Mouse (Mus musculus) liver, embryonic 15.5 days (tissue): ENCODE measurements around the gene Helz2. TPM values are rescaled to one million over a fixed set of nuclear protein-coding genes. Genes with fewer than 3 reads are reported as not detected.
"Not testable (repeated sequence)": the region's sequence is repeated elsewhere in the genome, so short reads cannot be mapped to it uniquely, and the experiment has no call there.

Experiments
- ATAC-seq: fragments of 200-750 bp; cut with Nextera tagmentation; 2 replicates; pipeline ENCODE4 v1.8.0; 2017; ENCODE audit warnings: moderate number of reproducible peaks, mild to moderate bottlenecking, moderate library complexity; ENCODE audit not compliant: insufficient read depth
- H3K27ac ChIP-seq: fragments of 300-500 bp; sonication (generic); replicated peaks from 2 replicates; pipeline ENCODE4 v1.5.1; 2015; ENCODE audit warnings: mild to moderate bottlenecking, inconsistent platforms
- H3K27me3 ChIP-seq: fragments of 300-500 bp; sonication (generic); 2 replicates; pipeline ENCODE4 v1.6.1; 2015; ENCODE audit warnings: mild to moderate bottlenecking, inconsistent platforms
- H3K36me3 ChIP-seq: fragments of 300-500 bp; sonication (generic); replicated peaks from 2 replicates; pipeline ENCODE4 v1.6.1; 2015; ENCODE audit warnings: moderate library complexity, mild to moderate bottlenecking, inconsistent platforms
- H3K4me1 ChIP-seq: fragments of 300-500 bp; sonication (generic); replicated peaks from 2 replicates; pipeline ENCODE4 v1.6.1; 2015; ENCODE audit warnings: inconsistent platforms
- H3K4me2 ChIP-seq: fragments of 300-500 bp; sonication (generic); 2 replicates; pipeline ENCODE4 v1.6.1; 2015; ENCODE audit warnings: moderate library complexity, mild to moderate bottlenecking, inconsistent platforms
- H3K4me3 ChIP-seq: fragments of 300-500 bp; sonication (generic); replicated peaks from 2 replicates; pipeline ENCODE4 v1.5.1; 2015; ENCODE audit warnings: mild to moderate bottlenecking, inconsistent platforms
- H3K9ac ChIP-seq: fragments of 300-500 bp; sonication (generic); 2 replicates; pipeline ENCODE4 v1.6.1; 2015; ENCODE audit warnings: moderate library complexity, mild to moderate bottlenecking, inconsistent platforms
- H3K9me3 ChIP-seq: fragments of 300-500 bp; sonication (generic); replicated peaks from 2 replicates; pipeline ENCODE4 v1.6.1; 2016; ENCODE audit warnings: inconsistent platforms
- WGBS: fragments of 180-500 bp; shearing (Covaris S2); methylation state at CpG from one replicate; pipeline ENCODE4 v1.1.7; 2015; ENCODE audit warnings: mixed read lengths; ENCODE audit not compliant: insufficient replicate concordance; 5-methylcytosine and 5-hydroxymethylcytosine counted together
- polyA plus RNA-seq: library from polyadenylated mRNA; unstranded; fragments of >200 nt; fragmentation: Nextera tagmentation; extraction: Ambion mirVana; gene quantifications from 2 replicates; pipeline ENCODE4 v1.2.1, GENCODE M21; 2015

Helz2 gene
- 2.3 and 2.6 TPM in 2 replicates for polyA plus RNA-seq

DNA sequence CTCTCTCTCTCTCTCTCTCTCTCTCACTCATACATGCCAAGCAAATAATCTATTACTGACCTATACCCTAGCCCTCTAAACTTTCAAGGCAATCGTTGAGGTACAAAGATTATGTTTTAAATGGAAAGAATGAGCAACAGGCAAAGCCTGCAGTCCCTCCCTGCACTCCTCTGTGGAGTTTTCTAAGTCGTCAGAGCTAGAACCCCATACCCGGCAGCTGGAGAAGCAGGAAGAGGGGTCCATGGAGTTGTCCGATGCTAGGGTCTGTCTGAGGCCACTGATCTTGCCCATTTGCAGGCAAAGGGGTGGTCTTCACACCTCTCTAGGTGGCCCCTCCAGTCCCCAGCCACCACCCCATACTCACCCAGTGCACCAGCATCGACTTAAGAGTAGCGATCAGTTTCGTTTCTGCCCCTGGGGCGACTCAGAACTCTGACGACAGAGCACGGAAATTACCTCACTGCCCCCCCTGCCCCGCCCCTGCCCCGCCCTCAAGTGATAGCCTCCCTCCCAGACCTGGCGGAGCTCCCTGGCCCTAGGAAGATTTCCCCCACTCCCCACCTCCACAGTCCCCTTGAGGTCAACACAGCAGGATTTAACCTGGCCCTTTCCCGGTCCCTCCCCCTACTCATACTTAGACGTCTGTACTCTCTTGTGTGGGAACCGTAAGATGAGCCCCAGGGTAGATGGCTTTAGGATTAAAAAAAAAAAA lies at the start of gene Helz2:
Helz2 (minus strand) TSS at position 426 of the 712 bp plus-strand sequence.
- Histone ChIP-seq H3K4me2 (peak within 1 kb of the TSS; percentile 79), H3K4me1 (peaks cover 50% of the 10 kb centered on the region), H3K27ac (peak within 1 kb of the TSS; percentile 77), H3K27me3 (no peaks in the 10 kb centered on the region), H3K36me3 (peaks cover 35% of the 10 kb centered on the region), H3K4me3 (peak within 1 kb of the TSS; percentile 76), H3K9ac (peak within 1 kb of the TSS; percentile 79), H3K9me3 (no peaks in the 10 kb centered on the region)
- whole genome bisulfite sequencing = 4% methylated on average over 16 of the region's 16 CpGs
- ATAC-seq = peak; percentile 72

DNA sequence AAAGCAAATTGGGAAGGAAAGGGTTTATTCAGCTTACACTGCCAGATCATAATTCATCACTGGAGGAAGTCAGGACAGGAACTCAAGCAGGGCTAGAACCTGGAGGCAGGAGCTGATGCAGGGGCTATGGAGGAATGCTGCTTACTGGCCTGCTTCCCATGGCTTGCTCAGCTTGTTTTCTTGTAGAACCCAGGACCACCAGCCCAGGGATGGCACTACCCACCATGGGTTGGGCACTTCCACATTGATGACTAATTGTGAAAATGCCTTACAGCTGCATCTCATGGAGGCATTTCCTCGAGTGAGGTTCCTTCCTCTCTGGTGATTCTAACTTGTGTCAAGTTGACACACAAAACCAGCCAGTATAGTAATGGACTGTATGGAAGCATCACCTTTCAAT lies 49.1 kb upstream of the Helz2 start:
- Histone ChIP-seq H3K9ac (no peak overlapping the region), H3K4me3 (no peak overlapping the region), H3K4me1 (peaks cover 34% of the 10 kb centered on the region), H3K27me3 (no peaks in the 10 kb centered on the region), H3K27ac (no peak overlapping the region), H3K4me2 (no peak overlapping the region), H3K36me3 (peaks cover 4% of the 10 kb centered on the region; the same call in 1 of the 2 replicates), H3K9me3 (no peaks in the 10 kb centered on the region)
- no peak for ATAC-seq
- 20% methylated on average over 1 of the region's 1 CpGs for WGBS

DNA sequence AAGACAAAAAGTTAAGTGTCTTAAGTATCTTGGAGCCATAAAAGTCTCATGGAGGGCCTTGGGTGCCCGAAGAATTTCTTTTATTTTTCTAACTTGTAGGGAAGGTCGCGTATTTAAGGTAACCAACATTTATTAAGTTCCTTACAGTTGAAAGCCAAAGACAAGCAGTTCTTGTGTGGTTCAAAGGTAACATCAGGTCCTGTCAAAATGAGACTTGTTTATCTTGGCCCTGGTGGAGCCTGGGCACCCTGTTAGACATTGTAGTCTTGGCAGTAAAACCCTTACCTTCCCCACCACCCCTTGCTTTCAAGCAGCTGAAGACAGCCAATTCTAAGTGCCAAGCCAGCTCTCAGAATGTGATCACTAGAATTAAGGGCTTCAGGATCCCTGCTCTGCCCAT lies 46.9 kb upstream of the Helz2 start:
- whole genome bisulfite sequencing = 74% methylated on average over 3 of the region's 3 CpGs
- H3K4me1 ChIP-seq = peaks cover 40% of the 10 kb centered on the region
- peaks cover 22% of the 10 kb centered on the region for H3K36me3 ChIP-seq
- no peaks in the 10 kb centered on the region for H3K9me3 ChIP-seq
- H3K27ac ChIP-seq = peak overlapping the region; percentile 82
- peak overlapping the region; percentile 78 for H3K4me2 ChIP-seq
- no peaks in the 10 kb centered on the region for H3K27me3 ChIP-seq
- H3K9ac ChIP-seq = peak overlapping the region; percentile 64
- H3K4me3 ChIP-seq = peak overlapping the region; percentile 87
- no peak for ATAC-seq

DNA sequence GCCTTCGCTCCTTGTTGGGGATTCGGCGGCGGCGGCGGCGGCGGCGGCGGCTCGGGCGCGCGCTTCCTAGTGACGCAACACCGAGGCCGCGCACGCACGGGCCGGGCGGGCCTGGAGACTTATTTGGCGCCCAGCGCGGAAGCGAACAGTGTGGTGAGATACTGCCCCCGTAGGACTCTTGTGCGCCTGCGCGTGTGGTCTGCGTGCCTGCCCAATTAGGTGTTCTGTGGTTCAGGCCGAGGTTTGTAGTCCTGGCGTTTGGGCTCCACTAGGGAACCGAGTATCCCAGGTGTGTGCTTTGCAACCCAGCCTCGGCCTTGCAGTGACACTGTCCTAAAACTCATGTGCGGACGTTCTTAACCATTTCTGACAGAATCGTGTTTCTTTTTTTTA lies 46.1 kb upstream of the Helz2 start, which contains the start of gene Gmeb2:
Gmeb2 (minus strand) TSS at position 78 of the 393 bp plus-strand sequence.
- WGBS = 1% methylated on average over 38 of the region's 38 CpGs
- peak; percentile 95 for ATAC-seq

DNA sequence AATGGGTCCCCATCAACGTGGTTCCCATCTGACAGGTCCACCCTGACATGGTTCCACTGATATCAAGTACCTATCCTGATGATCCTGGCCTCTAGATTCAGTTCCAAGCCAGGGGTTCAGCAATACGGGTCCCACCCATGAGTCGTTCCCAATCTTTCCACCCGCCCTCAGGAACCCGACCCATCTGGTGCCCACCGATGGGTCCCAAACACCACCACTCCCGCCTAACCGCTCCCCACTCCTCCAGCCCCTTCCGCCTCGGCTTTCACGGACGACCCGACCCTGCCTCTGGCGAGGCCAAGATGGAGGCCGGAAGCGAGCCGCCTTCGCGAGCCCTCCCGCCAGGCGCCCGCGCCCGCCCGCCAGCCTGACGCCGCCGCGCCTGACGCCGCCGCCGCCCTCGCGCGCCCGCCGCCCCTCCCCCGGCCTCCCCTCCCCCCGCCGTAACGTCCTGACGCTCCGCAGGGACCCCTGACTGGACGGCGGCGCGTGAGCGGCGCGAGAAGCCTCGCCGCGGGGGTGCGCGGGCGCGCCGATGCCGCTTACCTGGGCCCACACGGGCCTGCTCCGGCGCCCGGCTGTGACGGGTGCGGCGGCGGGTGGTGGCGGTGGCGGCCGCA lies 45.6 kb upstream of the Helz2 start:
- Histone ChIP-seq H3K9ac (peak overlapping the region; percentile 93), H3K27me3 (no peaks in the 10 kb centered on the region), H3K4me3 (peak overlapping the region; percentile 87), H3K4me2 (peak overlapping the region; percentile 68), H3K27ac (peak overlapping the region; percentile 95), H3K36me3 (peaks cover 31% of the 10 kb centered on the region), H3K9me3 (no peaks in the 10 kb centered on the region), H3K4me1 (peaks cover 50% of the 10 kb centered on the region)
- WGBS = 2% methylated on average over 63 of the region's 71 CpGs
- peak; percentile 84 for ATAC-seq

More for the DNA sequence above, 46.1 kb upstream of the Helz2 start, which contains the start of gene Gmeb2:
- H3K27ac ChIP-seq = peak within 1 kb of the TSS; percentile 95
- peak within 1 kb of the TSS; percentile 87 for H3K4me3 ChIP-seq
- H3K4me1 ChIP-seq = peaks cover 46% of the 10 kb centered on the region
- peaks cover 28% of the 10 kb centered on the region for H3K36me3 ChIP-seq
- H3K4me2 ChIP-seq = peak within 1 kb of the TSS; percentile 78
- H3K9me3 ChIP-seq, H3K27me3 ChIP-seq: not testable (repeated sequence)
- peak within 1 kb of the TSS; percentile 93 for H3K9ac ChIP-seq

DNA sequence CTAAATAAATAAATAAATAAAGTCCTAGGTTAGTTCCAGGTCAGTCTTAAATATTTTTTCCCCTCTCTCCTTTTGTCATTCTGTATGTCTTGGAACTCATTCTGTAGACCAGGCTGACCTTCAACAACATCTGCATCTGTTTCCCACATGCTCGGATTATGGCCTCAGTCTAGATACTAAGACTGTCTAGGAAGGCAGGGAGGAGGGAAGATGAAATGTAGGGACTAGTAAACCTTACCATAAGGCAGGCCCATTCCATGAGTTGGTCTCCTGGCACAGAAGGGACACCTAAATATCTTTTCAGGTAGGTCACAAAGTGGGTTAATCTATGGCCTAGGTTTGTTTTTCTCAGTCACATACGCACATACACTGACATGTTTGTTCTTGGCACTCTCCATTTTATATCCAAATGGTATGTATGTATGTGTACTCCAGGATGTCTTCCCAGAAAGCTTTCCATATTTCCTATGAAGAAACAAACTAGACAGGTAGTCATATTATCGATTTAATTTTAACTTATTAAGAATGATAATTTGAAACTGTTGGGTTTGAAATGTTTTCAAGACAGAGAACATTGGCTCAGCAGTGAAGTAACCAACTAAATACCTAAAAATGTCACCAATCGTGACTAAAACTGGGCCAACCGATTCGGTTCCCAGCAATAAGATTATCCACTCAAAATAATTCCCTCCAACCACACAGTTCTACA lies 45.0 kb upstream of the Helz2 start:
- Histone ChIP-seq H3K9ac (peak overlapping the region; percentile 93), H3K4me3 (peak overlapping the region; percentile 87), H3K36me3 (peaks cover 37% of the 10 kb centered on the region), H3K27ac (peak overlapping the region; percentile 95), H3K4me1 (peaks cover 50% of the 10 kb centered on the region), H3K4me2 (peak overlapping the region; percentile 68), H3K9me3 (no peaks in the 10 kb centered on the region), H3K27me3 (no peaks in the 10 kb centered on the region)
- 35% methylated on average over 6 of the region's 6 CpGs for WGBS
- ATAC-seq = no peak

DNA sequence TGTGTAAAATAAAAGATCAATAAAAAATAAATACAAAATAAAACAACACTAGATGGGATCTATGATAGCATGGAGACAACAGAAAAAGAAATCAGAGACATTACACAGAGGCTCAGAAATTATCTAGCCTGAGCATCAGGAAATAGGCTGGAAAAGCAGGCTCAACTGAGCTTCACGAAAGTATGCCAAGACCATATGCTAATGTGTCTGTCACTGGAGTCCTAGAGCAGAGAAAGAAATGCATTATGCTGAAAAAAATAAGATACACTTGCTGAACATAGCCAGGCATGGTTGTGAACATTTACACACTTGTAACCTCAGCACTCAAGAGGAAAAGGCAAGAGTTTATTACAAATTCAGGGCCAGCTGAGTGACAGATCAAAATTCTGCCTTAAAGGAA lies 38.1 kb upstream of the Helz2 start:
- no peaks in the 10 kb centered on the region for H3K9me3 ChIP-seq
- no peaks in the 10 kb centered on the region for H3K27me3 ChIP-seq
- no peak overlapping the region for H3K9ac ChIP-seq
- no peak overlapping the region for H3K27ac ChIP-seq
- peaks cover 23% of the 10 kb centered on the region for H3K4me1 ChIP-seq
- WGBS = 58% methylated on average over 1 of the region's 1 CpGs
- no peak for ATAC-seq
- peaks cover 73% of the 10 kb centered on the region for H3K36me3 ChIP-seq
- no peak overlapping the region for H3K4me2 ChIP-seq
- no peak overlapping the region for H3K4me3 ChIP-seq

DNA sequence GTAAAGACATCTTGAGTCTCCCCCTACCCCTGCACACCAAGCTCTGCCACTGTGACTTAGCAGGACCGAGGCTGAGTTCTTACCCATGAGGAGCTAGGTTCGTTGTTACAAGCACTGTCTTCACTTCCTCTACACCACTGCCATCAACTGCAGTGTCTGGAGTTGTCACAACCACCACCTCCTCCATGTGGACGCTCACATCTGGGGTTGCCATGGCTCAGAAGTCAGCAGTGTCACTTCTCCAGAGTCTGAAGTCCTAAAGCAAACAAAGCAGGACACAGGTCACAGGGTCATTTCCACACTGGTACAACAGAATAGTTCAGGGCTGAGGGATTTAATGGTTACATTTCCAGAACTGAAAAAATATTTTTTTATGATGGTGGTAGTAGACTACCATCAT lies 36.0 kb upstream of the Helz2 start:
- no peaks in the 10 kb centered on the region for H3K9me3 ChIP-seq
- no peak overlapping the region for H3K9ac ChIP-seq
- peaks cover 70% of the 10 kb centered on the region for H3K36me3 ChIP-seq
- H3K27ac ChIP-seq = no peak overlapping the region
- no peak overlapping the region for H3K4me2 ChIP-seq
- H3K4me3 ChIP-seq = no peak overlapping the region
- ATAC-seq = 0 out of 2 replicates have a peak, but pooled peaks have one; percentile 58
- no peaks in the 10 kb centered on the region for H3K27me3 ChIP-seq
- WGBS = 59% methylated on average over 3 of the region's 3 CpGs
- peaks cover 13% of the 10 kb centered on the region for H3K4me1 ChIP-seq

DNA sequence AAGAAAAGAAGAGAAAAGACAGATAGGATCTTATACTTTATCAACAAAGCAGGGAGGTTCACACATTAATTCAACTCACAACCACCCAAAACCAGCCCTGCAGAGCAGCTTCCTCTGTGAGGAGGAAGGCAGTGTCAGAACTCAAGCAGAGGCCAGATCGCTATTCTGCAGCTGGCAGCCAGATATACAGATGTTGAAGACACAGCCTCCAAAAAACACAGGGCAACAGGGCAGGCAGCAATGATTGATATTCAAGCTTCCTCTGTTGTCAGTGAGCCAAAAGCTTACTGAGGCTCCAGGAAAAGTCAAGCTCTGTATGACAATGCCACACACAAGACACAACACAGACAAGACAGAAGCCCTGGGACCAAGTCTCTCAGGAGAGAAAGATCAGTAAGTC lies 34.9 kb upstream of the Helz2 start:
- H3K9ac ChIP-seq = no peak overlapping the region
- H3K4me3 ChIP-seq = no peak overlapping the region
- no peaks in the 10 kb centered on the region for H3K9me3 ChIP-seq
- peaks cover 10% of the 10 kb centered on the region for H3K4me1 ChIP-seq
- ATAC-seq = no peak
- no peak overlapping the region for H3K4me2 ChIP-seq
- no peaks in the 10 kb centered on the region for H3K27me3 ChIP-seq
- H3K27ac ChIP-seq = no peak overlapping the region
- peaks cover 66% of the 10 kb centered on the region for H3K36me3 ChIP-seq
- 63% methylated on average over 1 of the region's 1 CpGs for WGBS

DNA sequence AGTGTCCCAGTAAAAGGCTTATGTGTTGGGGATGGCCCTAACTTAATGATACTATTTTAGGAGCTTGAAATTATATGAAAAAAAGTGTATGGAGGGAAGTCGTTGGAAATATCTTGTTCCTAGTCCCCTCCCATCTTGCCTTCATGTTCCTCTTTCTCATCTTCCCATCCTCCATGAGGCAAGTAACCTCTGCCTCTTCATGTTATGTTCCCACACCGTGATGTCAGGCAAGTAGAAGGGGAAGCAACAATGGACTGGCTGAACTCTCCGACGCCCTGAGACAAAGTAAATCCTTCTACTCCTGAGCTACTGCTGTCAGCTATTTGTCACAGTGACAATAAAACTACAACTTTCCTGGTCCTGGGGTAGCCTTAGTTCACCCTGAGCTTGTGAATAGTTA lies 32.8 kb upstream of the Helz2 start:
- Histone ChIP-seq H3K9me3 (no peaks in the 10 kb centered on the region), H3K4me3 (no peak overlapping the region), H3K36me3 (peaks cover 76% of the 10 kb centered on the region), H3K27ac (no peak overlapping the region), H3K4me2 (no peak overlapping the region), H3K9ac (no peak overlapping the region), H3K4me1 (peaks cover 8% of the 10 kb centered on the region), H3K27me3 (no peaks in the 10 kb centered on the region)
- no peak for ATAC-seq
- 51% methylated on average over 4 of the region's 4 CpGs for WGBS

DNA sequence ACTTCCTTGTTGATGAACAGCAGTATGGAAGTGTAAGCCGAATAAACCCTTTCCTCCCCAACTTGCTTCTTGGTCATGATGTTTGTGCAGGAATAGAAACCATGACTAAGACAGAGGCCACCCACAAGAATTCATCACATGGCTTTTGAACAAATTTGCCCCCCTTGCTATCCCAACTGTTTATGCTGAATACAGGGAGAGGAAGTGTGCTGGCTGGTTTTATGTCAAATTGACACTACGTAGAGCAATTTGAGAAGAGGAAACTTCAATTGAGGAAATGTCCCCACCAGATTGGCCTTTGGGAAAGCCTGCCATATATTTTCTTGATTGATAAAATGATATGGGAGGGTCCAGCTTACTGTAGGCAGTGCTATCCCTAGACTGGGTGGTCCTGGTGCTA lies 32.0 kb upstream of the Helz2 start:
- H3K4me3 ChIP-seq = no peak overlapping the region
- 79% methylated on average over 2 of the region's 2 CpGs for WGBS
- no peak for ATAC-seq
- peaks cover 81% of the 10 kb centered on the region for H3K36me3 ChIP-seq
- H3K9ac ChIP-seq = no peak overlapping the region
- H3K4me1 ChIP-seq = peaks cover 7% of the 10 kb centered on the region
- H3K27ac ChIP-seq = no peak overlapping the region
- no peak overlapping the region for H3K4me2 ChIP-seq
- H3K9me3 ChIP-seq = no peaks in the 10 kb centered on the region
- H3K27me3 ChIP-seq = no peaks in the 10 kb centered on the region
